Mouse (Mus musculus) kidney, embryonic 16.5 days (tissue): ENCODE measurements around the gene Slc25a12. TPM values are rescaled to one million over a fixed set of nuclear protein-coding genes. Genes with fewer than 3 reads are reported as not detected.

Experiments
- ATAC-seq: fragments of 200-750 bp; cut with Nextera tagmentation; 2 replicates; pipeline ENCODE4 v1.8.0; 2017; ENCODE audit warnings: moderate TSS enrichment; ENCODE audit not compliant: low FRiP score, low TSS enrichment
- H3K27ac ChIP-seq: fragments of 300-500 bp; sonication (generic); 2 replicates; pipeline ENCODE4 v1.5.1; 2014; ENCODE audit warnings: low read length
- H3K27me3 ChIP-seq: fragments of 300-500 bp; sonication (generic); 2 replicates; pipeline ENCODE4 v1.6.1; 2014; ENCODE audit warnings: low read length, control low read depth, mixed read lengths; ENCODE audit not compliant: insufficient read depth
- H3K36me3 ChIP-seq: fragments of 300-500 bp; sonication (generic); 2 replicates; pipeline ENCODE4 v1.6.1; 2014; ENCODE audit warnings: low read length, control low read depth, mixed read lengths; ENCODE audit not compliant: insufficient read depth
- H3K4me1 ChIP-seq: fragments of 300-500 bp; sonication (generic); 2 replicates; pipeline ENCODE4 v1.6.1; 2014; ENCODE audit warnings: low read length, control low read depth, mixed read lengths; ENCODE audit not compliant: insufficient read depth
- H3K4me2 ChIP-seq: fragments of 300-500 bp; sonication (generic); replicated peaks from 2 replicates; pipeline ENCODE4 v1.6.1; 2014; ENCODE audit warnings: low read depth, low read length
- H3K4me3 ChIP-seq: fragments of 300-500 bp; sonication (generic); 2 replicates; pipeline ENCODE4 v1.5.1; 2014; ENCODE audit warnings: mild to moderate bottlenecking, low read length
- H3K9ac ChIP-seq: fragments of 300-500 bp; sonication (generic); replicated peaks from 2 replicates; pipeline ENCODE4 v1.6.1; 2014; ENCODE audit warnings: low read length
- H3K9me3 ChIP-seq: fragments of 300-500 bp; sonication (generic); 2 replicates; pipeline ENCODE4 v1.6.1; 2016; ENCODE audit warnings: low read length, control low read depth
- WGBS: fragments of 180-500 bp; shearing (Covaris S2); extraction: QIAGEN DNeasy Blood & Tissue Kit; methylation state at CpG from one replicate; pipeline ENCODE4 v1.1.7; 2014; 5-methylcytosine and 5-hydroxymethylcytosine counted together
- polyA plus RNA-seq: library from polyadenylated mRNA; unstranded; fragments of >200 nt; fragmentation: Nextera tagmentation; extraction: Ambion mirVana; gene quantifications from 2 replicates; pipeline ENCODE4 v1.2.1, GENCODE M21; 2015

Slc25a12 gene
- polyA plus RNA-seq, 1 experiment from 2014 or later = 53.3 TPM

DNA sequence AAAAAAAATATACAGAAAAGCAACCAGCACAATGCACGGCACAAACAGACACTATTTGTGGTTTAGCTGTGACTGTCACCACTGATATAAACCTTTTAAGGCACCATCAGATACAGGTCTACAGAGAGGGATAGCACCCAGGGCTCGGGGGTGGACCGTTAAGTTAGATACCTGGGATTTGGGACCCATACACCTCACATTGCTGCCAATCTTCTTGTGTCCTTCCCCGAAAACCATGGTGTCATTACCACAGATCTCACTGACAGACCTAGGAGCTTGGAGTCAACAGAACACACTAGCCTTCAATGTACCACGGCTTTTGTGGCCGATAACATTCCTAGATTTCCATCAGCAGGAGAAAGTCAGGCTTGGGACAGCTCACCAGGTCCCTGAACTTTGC, 30.9 kb downstream of the Slc25a12 start:
- Histone ChIP-seq H3K4me2 (no peak overlapping the region), H3K9ac (no peak overlapping the region), H3K27ac (no peak overlapping the region), H3K36me3 (0 out of 2 replicates have a peak, but pooled peaks cover 2% of the 10 kb centered on the region), H3K27me3 (no peaks in the 10 kb centered on the region), H3K4me3 (no peak overlapping the region), H3K9me3 (no peaks in the 10 kb centered on the region), H3K4me1 (no peaks in the 10 kb centered on the region)
- WGBS = 90% methylated on average over 6 of the region's 6 CpGs
- ATAC-seq = no peak

DNA sequence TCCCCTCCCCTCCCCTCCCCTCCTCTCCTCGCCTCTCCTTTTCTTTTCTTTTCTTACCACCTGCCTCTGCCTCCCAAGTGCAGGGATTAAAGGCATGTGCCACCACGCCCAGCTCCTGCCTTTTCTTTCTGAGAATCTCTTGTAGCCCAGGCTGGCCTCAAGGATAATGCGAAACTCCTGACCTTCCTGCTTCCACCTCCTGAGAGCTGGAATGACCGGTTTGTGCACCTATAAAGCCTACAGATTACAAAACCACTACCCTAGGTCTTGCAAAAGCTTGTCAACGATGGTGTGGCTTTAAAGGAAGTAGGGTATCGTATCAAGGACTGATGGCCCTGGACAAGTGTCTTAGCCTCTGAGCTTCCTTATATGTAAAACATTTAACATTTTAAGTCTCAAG, 31.3 kb downstream of the Slc25a12 start:
- no peaks in the 10 kb centered on the region for H3K4me1 ChIP-seq
- H3K27me3 ChIP-seq = no peaks in the 10 kb centered on the region
- no peaks in the 10 kb centered on the region for H3K9me3 ChIP-seq
- 0 out of 2 replicates have a peak, but pooled peaks cover 4% of the 10 kb centered on the region for H3K36me3 ChIP-seq
- no peak overlapping the region for H3K9ac ChIP-seq
- WGBS = 89% methylated on average over 4 of the region's 6 CpGs
- no peak overlapping the region for H3K4me3 ChIP-seq
- no peak overlapping the region for H3K27ac ChIP-seq
- no peak overlapping the region for H3K4me2 ChIP-seq
- no peak for ATAC-seq

DNA sequence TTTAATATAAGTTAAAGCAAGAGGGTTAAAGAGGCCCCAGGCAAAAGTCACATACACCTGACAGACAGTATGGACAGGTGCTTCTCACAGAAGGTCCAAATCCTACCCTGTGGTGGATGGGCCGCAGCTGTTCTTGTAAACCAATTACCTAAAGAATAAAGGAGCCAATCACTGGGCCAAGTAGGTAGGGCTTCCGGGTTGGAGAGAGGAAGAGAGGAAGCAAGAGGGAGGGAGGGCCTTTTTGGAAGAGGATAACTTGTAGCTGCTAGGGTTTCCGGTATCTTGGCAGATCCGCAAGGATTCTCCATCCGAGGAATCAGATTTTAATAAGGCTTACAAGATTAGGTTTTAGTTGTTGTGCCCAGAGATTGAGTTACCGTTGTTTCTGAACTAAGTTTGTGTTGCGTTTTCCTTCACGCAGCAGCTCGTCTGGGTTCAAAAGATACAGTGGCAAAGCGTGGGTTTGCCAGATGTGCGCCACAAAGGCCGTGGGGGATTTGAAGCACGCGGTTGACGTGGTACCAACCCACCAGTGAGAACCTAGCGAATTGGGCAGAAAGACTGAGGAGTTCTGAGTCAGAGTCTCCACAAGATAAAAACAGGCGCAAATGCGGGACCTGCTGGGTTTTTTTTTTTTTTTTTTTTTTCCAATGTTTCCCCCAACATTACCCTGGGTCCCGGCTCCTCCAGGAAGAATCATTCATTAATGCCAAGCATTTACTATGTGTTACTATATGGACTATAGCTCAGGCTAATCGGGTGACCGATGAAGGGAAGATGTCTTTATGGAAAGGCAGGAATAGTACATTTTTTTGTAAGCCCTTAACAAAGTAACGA, 33.3 kb downstream of the Slc25a12 start:
- Histone ChIP-seq H3K27me3 (no peaks in the 10 kb centered on the region), H3K27ac (no peak overlapping the region), H3K9me3 (no peaks in the 10 kb centered on the region), H3K36me3 (0 out of 2 replicates have a peak, but pooled peaks cover 4% of the 10 kb centered on the region), H3K4me1 (no peaks in the 10 kb centered on the region), H3K9ac (no peak overlapping the region), H3K4me2 (no peak overlapping the region), H3K4me3 (no peak overlapping the region)
- ATAC-seq = no peak
- WGBS = 90% methylated on average over 22 of the region's 22 CpGs

DNA sequence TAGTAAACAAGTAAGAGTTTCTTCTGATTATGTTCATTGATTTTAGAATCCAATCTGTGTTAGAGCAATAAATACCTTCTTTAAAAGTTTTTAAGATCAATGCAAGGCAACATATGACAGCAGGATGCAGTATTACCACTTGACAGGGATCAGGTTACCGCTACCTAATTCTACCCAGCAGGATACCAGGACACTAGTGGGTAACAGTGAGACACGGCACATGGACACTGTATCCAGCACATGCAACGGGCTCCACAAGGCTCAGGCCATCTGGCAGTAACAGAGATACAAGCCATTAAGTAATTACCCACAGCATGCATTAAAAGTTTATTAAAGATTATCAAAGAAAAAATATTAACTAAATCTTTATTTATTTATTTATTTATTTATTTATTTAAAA, 37.8 kb downstream of the Slc25a12 start:
- Histone ChIP-seq H3K27me3 (no peaks in the 10 kb centered on the region), H3K9ac (no peak overlapping the region), H3K4me3 (no peak overlapping the region), H3K4me2 (no peak overlapping the region), H3K27ac (no peak overlapping the region), H3K4me1 (no peaks in the 10 kb centered on the region), H3K9me3 (no peaks in the 10 kb centered on the region), H3K36me3 (0 out of 2 replicates have a peak, but pooled peaks cover 2% of the 10 kb centered on the region)
- WGBS = 88% methylated on average over 3 of the region's 3 CpGs
- ATAC-seq = no peak

DNA sequence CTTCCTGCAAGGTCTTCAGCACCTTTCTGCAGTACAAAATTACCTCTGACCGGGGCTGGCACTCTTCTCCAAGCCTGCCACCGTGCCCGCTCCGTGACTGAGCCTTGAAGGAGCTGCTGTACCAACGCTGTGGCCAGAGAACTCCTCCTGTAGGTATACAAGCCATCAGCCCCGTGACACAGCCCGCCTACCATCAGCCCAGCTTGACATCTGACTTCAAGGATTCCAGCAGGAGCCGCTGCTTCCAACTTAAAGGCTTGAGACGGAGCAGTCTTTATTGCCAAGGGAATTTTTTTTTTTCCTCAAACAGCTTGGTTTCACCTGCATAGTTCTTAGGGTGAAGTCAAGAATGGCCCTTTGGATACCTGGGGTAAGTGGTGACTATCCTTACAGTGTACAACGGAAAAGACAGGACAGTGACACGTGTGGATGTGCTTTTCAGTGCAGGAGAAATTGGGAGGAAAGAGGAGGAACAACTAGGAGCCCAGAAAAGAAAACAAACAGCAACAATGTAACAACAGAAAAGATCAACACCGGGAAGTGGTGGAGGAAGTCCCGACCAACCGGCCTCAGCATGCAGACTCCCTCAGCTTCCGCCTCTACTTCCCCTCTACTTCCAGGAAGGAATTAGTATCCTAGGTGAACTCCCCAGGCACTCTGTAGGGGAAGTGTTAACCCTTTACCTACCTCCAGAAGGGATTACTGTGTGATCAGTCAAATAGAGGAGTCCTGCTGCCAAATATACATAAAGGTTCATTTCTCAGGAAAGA, 39.0 kb downstream of the Slc25a12 start:
- WGBS = 59% methylated on average over 15 of the region's 15 CpGs
- no peak overlapping the region for H3K27ac ChIP-seq
- no peak for ATAC-seq
- 0 out of 2 replicates have a peak, but pooled peaks cover 2% of the 10 kb centered on the region for H3K36me3 ChIP-seq
- H3K27me3 ChIP-seq = no peaks in the 10 kb centered on the region
- H3K4me1 ChIP-seq = no peaks in the 10 kb centered on the region
- H3K4me3 ChIP-seq = no peak overlapping the region
- H3K9ac ChIP-seq = no peak overlapping the region
- no peaks in the 10 kb centered on the region for H3K9me3 ChIP-seq
- no peak overlapping the region for H3K4me2 ChIP-seq

DNA sequence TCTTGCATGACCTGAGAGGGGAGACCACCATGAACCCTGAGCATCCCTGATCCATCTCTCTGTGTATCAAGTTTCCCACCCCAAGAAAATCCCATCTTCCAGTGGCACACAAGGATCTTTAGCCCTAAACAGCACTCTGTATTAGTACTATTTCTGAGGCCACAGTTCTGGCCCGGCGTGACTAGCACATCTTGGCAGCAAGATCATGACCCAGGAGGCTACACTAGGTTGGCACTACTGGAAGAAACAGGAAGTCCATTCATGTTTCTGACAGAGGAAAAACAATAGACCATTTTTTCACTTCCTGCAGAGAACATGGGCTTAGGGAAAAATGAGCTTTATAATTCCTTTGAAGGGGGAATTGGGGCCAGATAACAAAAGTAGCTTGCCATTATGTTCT, 39.8 kb downstream of the Slc25a12 start:
- Histone ChIP-seq H3K4me1 (no peaks in the 10 kb centered on the region), H3K9ac (no peak overlapping the region), H3K4me3 (no peak overlapping the region), H3K9me3 (no peaks in the 10 kb centered on the region), H3K36me3 (peaks cover 7% of the 10 kb centered on the region; the same call in 1 of the 2 replicates), H3K27ac (no peak overlapping the region), H3K4me2 (no peak overlapping the region), H3K27me3 (no peaks in the 10 kb centered on the region)
- WGBS = 68% methylated on average over 2 of the region's 2 CpGs
- ATAC-seq = no peak

DNA sequence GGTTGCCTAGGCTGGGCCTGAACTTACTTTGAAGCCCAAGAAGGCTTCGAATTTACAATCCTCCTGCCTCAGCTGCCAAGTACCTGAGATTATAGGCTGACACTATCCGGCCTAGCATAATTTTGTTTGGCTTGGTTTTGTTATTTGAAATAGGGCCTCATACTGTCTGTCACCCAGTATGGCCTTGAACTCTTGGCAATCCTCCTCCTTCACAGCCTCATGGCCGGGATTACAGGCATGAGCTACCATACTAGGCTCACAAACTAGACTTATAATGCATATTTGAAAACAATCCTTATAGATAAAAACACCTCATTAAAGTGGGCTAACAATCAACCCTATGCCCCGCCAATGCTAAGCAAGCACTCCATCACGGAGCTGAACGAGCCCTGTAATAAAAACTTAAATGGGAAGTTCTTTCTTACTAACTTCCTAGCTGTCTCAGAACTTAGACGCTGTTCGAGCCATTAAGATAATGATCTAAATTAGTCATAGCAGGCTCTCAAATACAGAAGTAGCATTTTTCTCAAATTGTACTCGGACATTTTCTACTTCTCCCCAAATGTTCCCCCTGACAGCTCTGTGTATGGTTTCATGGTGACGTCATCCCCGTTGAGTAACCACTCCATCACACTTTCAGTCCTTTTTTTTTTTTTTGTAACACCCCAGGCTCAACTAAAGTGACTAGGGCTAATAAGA, 40.6 kb downstream of the Slc25a12 start:
- no peaks in the 10 kb centered on the region for H3K9me3 ChIP-seq
- ATAC-seq = no peak
- no peak overlapping the region for H3K9ac ChIP-seq
- no peak overlapping the region for H3K27ac ChIP-seq
- H3K4me3 ChIP-seq = no peak overlapping the region
- no peaks in the 10 kb centered on the region for H3K27me3 ChIP-seq
- no peak overlapping the region for H3K4me2 ChIP-seq
- H3K36me3 ChIP-seq = peaks cover 10% of the 10 kb centered on the region; the same call in 1 of the 2 replicates
- WGBS = 69% methylated on average over 11 of the region's 11 CpGs
- H3K4me1 ChIP-seq = no peaks in the 10 kb centered on the region

DNA sequence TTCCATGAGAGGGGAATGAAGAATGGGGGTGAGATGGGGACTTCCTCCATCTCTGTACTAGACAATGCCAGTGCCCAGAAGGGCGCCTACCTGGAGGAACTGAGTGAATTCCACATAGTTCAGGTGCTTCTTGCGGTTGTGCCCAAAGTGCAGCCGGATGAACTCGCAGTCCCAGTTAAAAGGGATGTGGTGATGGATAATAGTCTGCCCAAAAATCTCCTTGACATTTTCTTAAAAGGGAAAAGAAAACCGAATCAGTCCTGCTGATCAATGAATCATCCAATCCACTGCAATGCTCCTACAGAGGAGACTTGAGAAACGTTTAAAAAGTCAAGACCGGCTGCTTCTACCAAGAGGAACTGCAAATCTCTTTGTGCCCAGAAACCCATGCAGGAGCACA, 43.7 kb downstream of the Slc25a12 start:
- Histone ChIP-seq H3K4me3 (no peak overlapping the region), H3K4me1 (no peaks in the 10 kb centered on the region), H3K9ac (no peak overlapping the region), H3K4me2 (no peak overlapping the region), H3K36me3 (peaks cover 14% of the 10 kb centered on the region; the same call in 1 of the 2 replicates), H3K9me3 (no peaks in the 10 kb centered on the region), H3K27me3 (no peaks in the 10 kb centered on the region), H3K27ac (no peak overlapping the region)
- 90% methylated on average over 7 of the region's 7 CpGs for WGBS
- no peak for ATAC-seq

DNA sequence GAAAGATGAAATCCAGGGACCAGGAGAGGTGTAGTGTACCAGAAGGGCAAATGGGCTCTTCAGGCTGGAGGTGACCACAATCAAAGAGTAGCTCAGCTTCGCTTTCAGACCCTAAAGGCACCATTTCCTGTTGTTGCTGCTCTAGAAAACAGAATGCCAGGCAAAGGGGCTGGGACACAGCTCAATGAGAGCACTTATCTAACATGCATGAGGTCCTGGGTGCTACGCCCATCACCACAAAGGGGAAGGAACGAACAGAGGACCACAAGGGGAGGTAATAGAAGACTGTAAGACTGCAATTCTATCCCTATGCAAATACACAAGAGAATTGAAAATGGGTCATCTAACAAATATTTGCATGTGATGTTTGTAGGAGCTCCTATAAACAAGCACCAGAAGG, 46.1 kb downstream of the Slc25a12 start:
- WGBS = 90% methylated on average over 3 of the region's 3 CpGs
- H3K36me3 ChIP-seq = peaks cover 22% of the 10 kb centered on the region
- no peak overlapping the region for H3K4me3 ChIP-seq
- H3K4me2 ChIP-seq = no peak overlapping the region
- H3K4me1 ChIP-seq = no peaks in the 10 kb centered on the region
- no peak for ATAC-seq
- no peak overlapping the region for H3K27ac ChIP-seq
- H3K27me3 ChIP-seq = no peaks in the 10 kb centered on the region
- H3K9ac ChIP-seq = no peak overlapping the region
- no peaks in the 10 kb centered on the region for H3K9me3 ChIP-seq
